Mouse (Mus musculus): ENCODE measurements at regions not wholly inside any gene's neighbourhood (a gene's known extent, or its start where the extent isn't known, plus 50 kb on each side); places are given as distances from the start of the nearest gene placed in this dataset. TPM values are rescaled to one million over a fixed set of nuclear protein-coding genes. Genes with fewer than 3 reads are reported as not detected.

DNA sequence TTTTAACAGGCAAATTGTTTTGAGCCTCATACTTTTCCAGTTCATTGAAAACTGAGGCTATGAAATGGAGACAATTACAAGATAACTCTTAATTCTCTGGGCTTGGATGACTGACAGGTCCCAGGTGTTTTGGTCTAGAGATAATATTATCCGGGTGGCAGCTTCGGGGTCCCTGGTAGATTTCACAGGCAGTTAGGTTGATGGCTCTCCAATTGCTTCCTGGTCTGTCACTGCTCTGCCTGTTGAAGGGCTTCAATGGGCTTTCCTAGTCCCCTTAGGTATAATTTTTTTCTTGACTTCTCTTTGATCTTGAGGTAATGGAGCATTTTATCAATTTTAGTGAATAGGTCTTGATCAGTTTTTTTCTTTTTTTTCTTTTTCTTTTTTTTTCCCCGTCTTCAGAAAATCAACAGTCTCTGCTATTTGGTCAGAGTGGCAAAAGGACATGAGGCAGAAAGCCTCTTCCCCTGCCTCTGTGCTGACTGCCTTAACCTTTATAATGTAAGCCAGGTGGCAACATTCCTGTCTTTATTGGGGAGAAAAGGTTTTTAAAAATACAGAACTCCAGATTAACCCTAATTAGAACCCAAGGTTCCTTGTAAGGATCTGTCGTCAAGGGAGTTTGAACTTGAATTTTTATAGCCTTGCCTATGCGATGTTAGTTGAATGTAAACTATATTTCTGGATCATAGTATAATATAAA, 896.0 kb upstream of the Flrt2 start:
- no peaks in the 10 kb centered on the region for H3K4me1 ChIP-seq (ENCODE audit: control insufficient read depth, insufficient read depth, low read length)
- no peak for DNase-seq (ENCODE audit: low spot score)
- no peak overlapping the region for H3K4me3 ChIP-seq (ENCODE audit: low read depth, low read length)
- H3K27me3 ChIP-seq (replicated peaks; ENCODE audit: control insufficient read depth, insufficient read depth, low read length) = no peaks in the 10 kb centered on the region
- no peaks in the 10 kb centered on the region for H3K9me3 ChIP-seq (ENCODE audit: control insufficient read depth, low read length)
- no peak overlapping the region for H3K27ac ChIP-seq (replicated peaks; ENCODE audit: low read depth, low read length)
- no peak overlapping the region for H3K9ac ChIP-seq (ENCODE audit: low read depth, low read length)
- no peak overlapping the region for H3K4me2 ChIP-seq (ENCODE audit: low read depth, low read length)
- no peaks in the 10 kb centered on the region for H3K36me3 ChIP-seq (ENCODE audit: control insufficient read depth, insufficient read depth, low read length)
- WGBS = 24% methylated on average over 5 of the region's 5 CpGs
- no peak for ATAC-seq (ENCODE audit: low read depth)

DNA sequence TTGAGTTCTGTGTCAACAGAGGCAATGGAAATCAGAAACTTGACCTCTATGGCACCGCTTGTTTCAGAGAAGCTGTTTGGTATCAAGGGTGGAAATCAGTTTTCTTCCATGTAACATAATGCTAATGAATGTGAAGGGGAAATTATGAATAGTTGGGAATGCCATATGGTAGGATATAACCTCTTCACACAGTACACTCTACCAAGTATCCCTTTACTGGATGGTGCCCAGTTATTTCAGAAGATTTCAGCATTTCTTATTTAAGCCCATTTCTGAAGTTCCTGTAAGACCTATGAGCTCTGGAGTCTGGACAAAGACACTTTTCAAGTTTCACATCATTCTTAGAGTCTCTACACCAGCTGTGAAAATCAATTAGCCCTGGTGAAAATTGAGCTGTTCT, 887.3 kb upstream of the Flrt2 start:
- Histone ChIP-seq H3K4me3 (ENCODE audit: low read depth, low read length) (no peak overlapping the region), H3K9ac (ENCODE audit: low read depth, low read length) (no peak overlapping the region), H3K4me2 (ENCODE audit: low read depth, low read length) (no peak overlapping the region), H3K4me1 (ENCODE audit: control insufficient read depth, insufficient read depth, low read length) (no peaks in the 10 kb centered on the region), H3K36me3 (ENCODE audit: control insufficient read depth, insufficient read depth, low read length) (no peaks in the 10 kb centered on the region), H3K27me3 (replicated peaks; ENCODE audit: control insufficient read depth, insufficient read depth, low read length) (no peaks in the 10 kb centered on the region), H3K27ac (replicated peaks; ENCODE audit: low read depth, low read length) (no peak overlapping the region), H3K9me3 (ENCODE audit: control insufficient read depth, low read length) (no peaks in the 10 kb centered on the region)
- ATAC-seq (ENCODE audit: low read depth) (peak; percentile 53; the same call in 1 of the 2 replicates), DNase-seq (ENCODE audit: low spot score) (peak; percentile 48)
- 74% methylated on average over 1 of the region's 1 CpGs for WGBS

DNA sequence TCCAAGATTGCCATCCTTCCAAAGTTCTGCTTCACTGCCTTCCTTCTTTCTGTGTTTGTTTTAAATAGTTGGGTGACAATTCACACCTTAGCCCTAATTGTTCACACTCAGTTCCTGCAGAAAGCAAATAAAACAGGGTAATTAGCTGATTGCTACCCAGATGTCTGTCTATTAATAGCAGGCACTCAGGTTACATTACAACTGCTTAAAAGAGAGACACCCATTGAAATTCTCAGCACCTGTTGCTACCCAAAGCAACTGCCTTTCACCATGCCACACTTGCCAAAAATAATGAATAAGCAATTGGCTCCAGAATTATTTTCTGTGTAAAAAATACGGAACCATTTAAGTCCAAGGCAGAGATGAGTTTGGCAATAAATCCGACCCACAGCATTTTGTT, 860.6 kb upstream of the Flrt2 start:
- Histone ChIP-seq H3K27ac (replicated peaks; ENCODE audit: low read depth, low read length) (no peak overlapping the region), H3K4me3 (ENCODE audit: low read depth, low read length) (no peak overlapping the region), H3K36me3 (ENCODE audit: control insufficient read depth, insufficient read depth, low read length) (no peaks in the 10 kb centered on the region), H3K9ac (ENCODE audit: low read depth, low read length) (no peak overlapping the region), H3K9me3 (ENCODE audit: control insufficient read depth, low read length) (no peaks in the 10 kb centered on the region), H3K4me1 (ENCODE audit: control insufficient read depth, insufficient read depth, low read length) (no peaks in the 10 kb centered on the region), H3K27me3 (replicated peaks; ENCODE audit: control insufficient read depth, insufficient read depth, low read length) (no peaks in the 10 kb centered on the region), H3K4me2 (ENCODE audit: low read depth, low read length) (no peak overlapping the region)
- ATAC-seq (ENCODE audit: low read depth) (peak; percentile 82; the same call in 1 of the 2 replicates), DNase-seq (ENCODE audit: low spot score) (peak; percentile 25)
- WGBS = 75% methylated on average over 2 of the region's 2 CpGs

DNA sequence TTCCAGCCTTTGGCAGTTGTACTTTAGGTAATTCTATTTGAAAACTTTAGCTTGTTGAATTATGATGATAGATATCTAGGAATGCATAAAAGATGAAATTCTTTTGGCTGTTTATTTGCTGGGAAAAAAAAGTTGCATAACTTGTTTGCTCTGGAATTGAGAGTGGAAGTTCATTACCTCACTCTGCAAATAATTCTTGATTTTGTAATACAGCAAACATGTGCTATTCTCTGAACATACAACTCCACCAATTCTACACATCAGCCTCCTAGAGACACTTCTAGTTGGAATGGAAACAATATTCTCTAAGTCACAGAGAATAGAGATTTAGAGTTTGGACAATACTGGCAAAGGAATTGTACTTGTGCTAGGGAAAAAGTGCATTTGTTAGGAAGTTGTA, 829.3 kb upstream of the Flrt2 start:
- H3K9ac ChIP-seq (ENCODE audit: low read depth, low read length) = no peak overlapping the region
- DNase-seq (ENCODE audit: low spot score) = no peak
- no peaks in the 10 kb centered on the region for H3K27me3 ChIP-seq (replicated peaks; ENCODE audit: control insufficient read depth, insufficient read depth, low read length)
- no peak overlapping the region for H3K27ac ChIP-seq (replicated peaks; ENCODE audit: low read depth, low read length)
- no peak for ATAC-seq (ENCODE audit: low read depth)
- no peak overlapping the region for H3K4me3 ChIP-seq (ENCODE audit: low read depth, low read length)
- no peak overlapping the region for H3K4me2 ChIP-seq (ENCODE audit: low read depth, low read length)
- no peaks in the 10 kb centered on the region for H3K4me1 ChIP-seq (ENCODE audit: control insufficient read depth, insufficient read depth, low read length)
- H3K9me3 ChIP-seq (ENCODE audit: control insufficient read depth, low read length) = no peaks in the 10 kb centered on the region
- no peaks in the 10 kb centered on the region for H3K36me3 ChIP-seq (ENCODE audit: control insufficient read depth, insufficient read depth, low read length)

DNA sequence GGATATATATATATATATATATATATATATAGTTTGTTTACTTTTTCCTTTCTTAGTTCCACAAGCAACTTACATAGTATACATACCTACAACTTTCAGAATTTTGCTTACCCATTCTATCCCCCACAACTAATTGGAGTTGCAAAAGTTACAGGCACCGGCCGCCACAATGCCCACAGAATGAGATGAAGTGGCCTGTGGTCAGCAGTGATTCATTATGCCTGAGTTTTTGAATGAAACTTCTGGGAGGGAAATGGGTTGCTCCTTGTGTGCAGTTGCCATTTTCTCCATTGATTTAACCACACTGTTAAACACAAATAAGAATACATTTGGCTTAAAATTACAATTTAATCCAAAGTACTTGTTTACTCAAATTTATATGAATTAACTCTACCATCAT, 781.2 kb upstream of the Flrt2 start:
- 76% methylated on average over 2 of the region's 2 CpGs for WGBS
- H3K36me3 ChIP-seq (ENCODE audit: control insufficient read depth, insufficient read depth, low read length) = no peaks in the 10 kb centered on the region
- no peak overlapping the region for H3K9ac ChIP-seq (ENCODE audit: low read depth, low read length)
- no peak overlapping the region for H3K4me3 ChIP-seq (ENCODE audit: low read depth, low read length)
- H3K4me2 ChIP-seq (ENCODE audit: low read depth, low read length) = no peak overlapping the region
- no peaks in the 10 kb centered on the region for H3K4me1 ChIP-seq (ENCODE audit: control insufficient read depth, insufficient read depth, low read length)
- H3K27me3 ChIP-seq (replicated peaks; ENCODE audit: control insufficient read depth, insufficient read depth, low read length) = no peaks in the 10 kb centered on the region
- DNase-seq (ENCODE audit: low spot score) = peak; percentile 5
- ATAC-seq (ENCODE audit: low read depth) = no peak
- H3K27ac ChIP-seq (replicated peaks; ENCODE audit: low read depth, low read length) = no peak overlapping the region
- no peaks in the 10 kb centered on the region for H3K9me3 ChIP-seq (ENCODE audit: control insufficient read depth, low read length)

DNA sequence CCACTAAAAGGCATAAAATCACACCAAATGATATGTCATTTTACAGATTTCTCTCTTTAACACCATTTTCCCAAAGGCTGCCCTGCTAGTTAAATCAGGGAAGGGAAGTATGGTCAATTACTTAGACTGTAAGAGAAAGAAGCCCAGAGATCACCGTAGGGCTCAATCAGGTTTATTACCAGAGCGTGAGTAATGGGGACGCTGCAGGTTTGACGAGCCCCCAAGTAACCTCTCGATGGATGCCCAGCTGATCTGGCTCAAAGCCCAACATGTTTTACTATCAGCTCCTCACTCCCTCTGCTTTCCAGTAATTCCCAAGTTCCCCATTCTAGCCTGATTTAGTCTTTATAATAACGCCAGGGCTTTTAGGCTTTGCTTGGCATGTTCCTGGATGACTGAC, 749.0 kb upstream of the Flrt2 start:
- Histone ChIP-seq H3K4me3 (ENCODE audit: low read depth, low read length) (no peak overlapping the region), H3K27ac (replicated peaks; ENCODE audit: low read depth, low read length) (no peak overlapping the region), H3K4me2 (ENCODE audit: low read depth, low read length) (no peak overlapping the region), H3K36me3 (ENCODE audit: control insufficient read depth, insufficient read depth, low read length) (no peaks in the 10 kb centered on the region), H3K9me3 (ENCODE audit: control insufficient read depth, low read length) (no peaks in the 10 kb centered on the region), H3K4me1 (ENCODE audit: control insufficient read depth, insufficient read depth, low read length) (no peaks in the 10 kb centered on the region), H3K9ac (ENCODE audit: low read depth, low read length) (no peak overlapping the region), H3K27me3 (replicated peaks; ENCODE audit: control insufficient read depth, insufficient read depth, low read length) (no peaks in the 10 kb centered on the region)
- ATAC-seq (ENCODE audit: low read depth) = no peak
- peak; percentile 3 for DNase-seq (ENCODE audit: low spot score)
- 68% methylated on average over 6 of the region's 6 CpGs for WGBS

Small RNAs in the stretch of these regions (microRNA-seq; reads per million reads assigned to microRNA genes)
- gene Mir8099-2 (ENCODE audit: borderline number of aligned reads) = not detected
